ENCODE assay signal across 20 mouse cellular contexts in the genomic region with DNA sequence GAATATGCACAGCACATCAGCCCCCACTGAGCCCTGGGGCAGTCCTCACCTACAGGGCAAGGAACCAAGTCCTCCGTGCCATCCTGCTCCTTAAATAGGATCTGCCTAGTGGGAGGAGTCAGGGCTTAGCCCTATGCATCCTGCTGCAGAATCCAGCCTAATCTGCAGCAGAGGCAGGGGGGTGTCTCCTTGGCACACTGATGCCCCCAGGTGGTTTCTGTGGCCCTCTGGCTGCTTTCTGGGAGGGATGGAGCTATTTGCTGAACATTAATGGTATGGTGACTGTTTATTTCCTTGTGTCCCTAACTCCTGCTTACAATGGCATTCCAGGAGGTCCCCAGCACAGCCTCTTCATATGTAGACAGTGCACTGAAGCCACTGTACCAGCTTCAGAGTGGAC. TPM values are rescaled to one million over a fixed set of nuclear protein-coding genes. Genes with fewer than 3 reads are reported as not detected.
"Had no signal": no experiment of that assay in that cellular context is flagged by ENCODE, and none has a peak within 500 bp of the region (broad histone marks: within the 10 kb centered on the region; RNA-seq: fewer than 3 reads in every experiment).

No protein-coding gene starts in this region.

- ATAC-seq: intestine, embryonic 16.5 days; liver, embryonic 12.5 days; midbrain, embryonic 15.5 days had no signal

- H3K27ac ChIP-seq: limb, embryonic 10.5 days; limb, embryonic 13.5 days; liver, embryonic 12.5 days; liver, embryonic 15.5 days; midbrain, embryonic 15.5 days; neural tube, embryonic 13.5 days had no signal

- H3K4me2 ChIP-seq: limb, embryonic 13.5 days; liver, embryonic 12.5 days; liver, embryonic 15.5 days; midbrain, embryonic 11.5 days; midbrain, embryonic 15.5 days; neural tube, embryonic 13.5 days had no signal

- DNase-seq: kidney, adult 18-20 months; kidney, adult 9 months; kidney, postnatal 14 days; layer of hippocampus, postnatal 36 days; liver; lung, adult 2 months; lung, postnatal 14 days; lung, postnatal 4 days; retina, postnatal 1 day; thymus, adult 18-20 months; thymus, postnatal 14 days had no signal

- H3K9ac ChIP-seq: limb, embryonic 13.5 days; liver, embryonic 12.5 days; liver, embryonic 15.5 days; midbrain, embryonic 15.5 days; neural tube, embryonic 13.5 days had no signal

- H3K4me3 ChIP-seq: limb, embryonic 10.5 days; limb, embryonic 13.5 days; liver, embryonic 12.5 days; liver, embryonic 15.5 days; midbrain, embryonic 15.5 days; neural tube, embryonic 13.5 days had no signal

- H3K4me1 ChIP-seq: limb, embryonic 10.5 days; limb, embryonic 13.5 days; liver, embryonic 15.5 days; midbrain, embryonic 15.5 days had no signal

- H3K27me3 ChIP-seq: limb, embryonic 13.5 days; liver, embryonic 12.5 days; liver, embryonic 15.5 days; midbrain, embryonic 15.5 days; neural tube, embryonic 13.5 days had no signal

- H3K9me3 ChIP-seq: limb, embryonic 10.5 days; limb, embryonic 13.5 days; liver, embryonic 12.5 days; liver, embryonic 15.5 days; midbrain, embryonic 15.5 days; neural tube, embryonic 13.5 days had no signal

RNA-seq across cellular contexts. Expression of a gene that starts 21.3 kb away (rescaled TPM):
- polyA plus RNA-seq: limb, embryonic 10.5 days; midbrain, embryonic 11.5 days had no signal

RNA-seq across cellular contexts. Expression of a gene that starts 27.7 kb away (rescaled TPM):
- polyA plus RNA-seq: kidney, embryonic 16.5 days; limb, embryonic 10.5 days; limb, embryonic 13.5 days; midbrain, embryonic 11.5 days; midbrain, embryonic 15.5 days had no signal
